Mouse (Mus musculus): ENCODE measurements around the gene Pepd. TPM values are rescaled to one million over a fixed set of nuclear protein-coding genes. Genes with fewer than 3 reads are reported as not detected.

Gene Pepd
- total RNA-seq, 2 experiments from 2014 or later = 50.2 to 61.5 TPM

- no peak for ATAC-seq (ENCODE audit: poor library complexity, severe bottlenecking)
Observed at GRCm38 (mm10) chr7:34930263-34930757, 18.1 kb downstream of the Pepd start.

- ATAC-seq (ENCODE audit: poor library complexity, severe bottlenecking) = no peak
Observed at GRCm38 (mm10) chr7:34932631-34933030, 20.5 kb downstream of the Pepd start.

GRCm38 (mm10) chr7:34933142-34933541 is 21.0 kb downstream of the Pepd start:
- ATAC-seq (ENCODE audit: poor library complexity, severe bottlenecking) = no peak

GRCm38 (mm10) chr7:34936347-34936746 is 24.2 kb downstream of the Pepd start:
- ATAC-seq (ENCODE audit: poor library complexity, severe bottlenecking) = no peak

GRCm38 (mm10) chr7:34938636-34939261 is 26.6 kb downstream of the Pepd start:
- ATAC-seq (ENCODE audit: poor library complexity, severe bottlenecking) = no peak

GRCm38 (mm10) chr7:34939262-34939951 is 27.2 kb downstream of the Pepd start:
- no peak for ATAC-seq (ENCODE audit: poor library complexity, severe bottlenecking)

GRCm38 (mm10) chr7:34939952-34940312 is 27.8 kb downstream of the Pepd start:
- ATAC-seq (ENCODE audit: poor library complexity, severe bottlenecking) = no peak

GRCm38 (mm10) chr7:34943581-34944123 is 31.5 kb downstream of the Pepd start:
- no peak for ATAC-seq (ENCODE audit: poor library complexity, severe bottlenecking)

GRCm38 (mm10) chr7:34946269-34946925 is 34.2 kb downstream of the Pepd start:
- ATAC-seq (ENCODE audit: poor library complexity, severe bottlenecking) = no peak

GRCm38 (mm10) chr7:34954548-34954947 is 42.4 kb downstream of the Pepd start:
- no peak for ATAC-seq (ENCODE audit: poor library complexity, severe bottlenecking)

GRCm38 (mm10) chr7:34955295-34955694 is 43.1 kb downstream of the Pepd start:
- ATAC-seq (ENCODE audit: poor library complexity, severe bottlenecking) = no peak

GRCm38 (mm10) chr7:34957138-34957537 is 45.0 kb downstream of the Pepd start:
- ATAC-seq (ENCODE audit: poor library complexity, severe bottlenecking) = no peak

GRCm38 (mm10) chr7:34963889-34964645 is 51.9 kb downstream of the Pepd start:
- no peak for ATAC-seq (ENCODE audit: poor library complexity, severe bottlenecking)

- ATAC-seq (ENCODE audit: poor library complexity, severe bottlenecking) = no peak
Observed at GRCm38 (mm10) chr7:34967362-34967761, 55.2 kb downstream of the Pepd start.

- no peak for ATAC-seq (ENCODE audit: poor library complexity, severe bottlenecking)
Observed at GRCm38 (mm10) chr7:34968749-34969433, 56.7 kb downstream of the Pepd start.

GRCm38 (mm10) chr7:34971826-34972225 is 59.6 kb downstream of the Pepd start:
- no peak for ATAC-seq (ENCODE audit: poor library complexity, severe bottlenecking)

- no peak for ATAC-seq (ENCODE audit: poor library complexity, severe bottlenecking)
Observed at GRCm38 (mm10) chr7:34972990-34973440, 60.8 kb downstream of the Pepd start.

GRCm38 (mm10) chr7:34973877-34974276 is 61.7 kb downstream of the Pepd start:
- ATAC-seq (ENCODE audit: poor library complexity, severe bottlenecking) = no peak

- ATAC-seq (ENCODE audit: poor library complexity, severe bottlenecking) = no peak
Observed at GRCm38 (mm10) chr7:34975913-34976312, 63.7 kb downstream of the Pepd start.

- ATAC-seq (ENCODE audit: poor library complexity, severe bottlenecking) = no peak
Observed at GRCm38 (mm10) chr7:34977403-34977802, 65.2 kb downstream of the Pepd start.
